Mouse (Mus musculus) liver, embryonic 14.5 days (tissue): ENCODE measurements around the gene Gm49340. TPM values are rescaled to one million over a fixed set of nuclear protein-coding genes. Genes with fewer than 3 reads are reported as not detected.

Source experiments
- ATAC-seq: fragments of 200-750 bp; cut with Nextera tagmentation; 2 replicates; pipeline ENCODE4 v1.8.0; 2017; ENCODE audit warnings: moderate number of reproducible peaks, mild to moderate bottlenecking, moderate library complexity; ENCODE audit not compliant: insufficient read depth
- DNase-seq, 3 experiments: peaks; one replicate each; pipeline ENCODE4 v3.0.0-alpha.2; 2012 to 2013; ENCODE audit warnings: low read depth in 3 of 3, low spot score in 3 of 3
- H3K27ac ChIP-seq: fragments of 300-500 bp; sonication (generic); 2 replicates; pipeline ENCODE4 v1.5.1; 2014; ENCODE audit warnings: moderate library complexity, mild to moderate bottlenecking, control low read depth, inconsistent platforms
- H3K27me3 ChIP-seq: fragments of 300-500 bp; sonication (generic); 2 replicates; pipeline ENCODE4 v1.6.1; 2014; ENCODE audit warnings: mild to moderate bottlenecking, low read length, moderate library complexity; ENCODE audit not compliant: control insufficient read depth, insufficient read depth
- H3K36me3 ChIP-seq: fragments of 300-500 bp; sonication (generic); replicated peaks from 2 replicates; pipeline ENCODE4 v1.6.1; 2014; ENCODE audit warnings: low read depth; ENCODE audit not compliant: control insufficient read depth, insufficient read depth
- H3K4me1 ChIP-seq, 2 experiments: fragments of 200-500 bp in 1 of 2; fragments of 300-500 bp in 1 of 2; sonication (generic) in 1 of 2; replicated peaks; 2 replicates each; pipeline ENCODE4 v1.6.1; 2012 to 2014; ENCODE audit warnings: antibody characterized with exemption in 1 of 2, inconsistent platforms in 1 of 2, low read length in 1 of 2; ENCODE audit not compliant: control insufficient read depth in 2 of 2, insufficient read depth in 2 of 2
- H3K4me2 ChIP-seq: fragments of 300-500 bp; sonication (generic); 2 replicates; pipeline ENCODE4 v1.6.1; 2014; ENCODE audit warnings: low read depth, mild to moderate bottlenecking, control low read depth, moderate library complexity
- H3K4me3 ChIP-seq, 2 experiments: fragments of 200-500 bp in 1 of 2; fragments of 300-500 bp in 1 of 2; sonication (generic) in 1 of 2; 2 replicates each; pipeline ENCODE4 v1.5.1; 2012 to 2014; ENCODE audit warnings: low read depth in 2 of 2, low read length in 2 of 2, mild to moderate bottlenecking in 2 of 2, control low read depth in 1 of 2, inconsistent platforms in 1 of 2, moderate library complexity in 1 of 2; ENCODE audit not compliant: insufficient read depth in 1 of 2
- H3K9ac ChIP-seq: fragments of 300-500 bp; sonication (generic); replicated peaks from 2 replicates; pipeline ENCODE4 v1.6.1; 2014; ENCODE audit warnings: mild to moderate bottlenecking, control low read depth, moderate library complexity
- H3K9me3 ChIP-seq: fragments of 300-500 bp; sonication (generic); 2 replicates; pipeline ENCODE4 v1.6.1; 2016; ENCODE audit warnings: low read length, mixed read lengths; ENCODE audit not compliant: control insufficient read depth
- CTCF ChIP-seq: IDR thresholded peaks from 2 replicates; pipeline ENCODE4 v1.5.1; 2016; ENCODE audit warnings: antibody characterized with exemption, low read depth, control low read depth
- EP300 ChIP-seq: IDR thresholded peaks from 2 replicates; pipeline ENCODE4 v1.6.1; 2016; ENCODE audit warnings: antibody characterized with exemption, low read depth
- WGBS: fragments of 180-500 bp; shearing (Covaris S2); extraction: QIAGEN DNeasy Blood & Tissue Kit; methylation state at CpG from one replicate; pipeline ENCODE4 v1.1.7; 2014; ENCODE audit not compliant: insufficient replicate concordance; 5-methylcytosine and 5-hydroxymethylcytosine counted together
- polyA plus RNA-seq, 2 experiments: library from polyadenylated mRNA; depleted of rRNA in 1 of 2; stranded (reverse) in 1 of 2; unstranded in 1 of 2; fragments of >200 nt; fragmentation: Nextera tagmentation in 1 of 2; extraction: Ambion mirVana in 1 of 2; gene quantifications; 2 replicates each; pipeline versions ENCODE4 v1.2.1 to v1.2.3; 2012 to 2014

The Gm49340 gene
- polyA plus RNA-seq, 2 experiments, result 0.12 TPM; not detected in 1

DNA sequence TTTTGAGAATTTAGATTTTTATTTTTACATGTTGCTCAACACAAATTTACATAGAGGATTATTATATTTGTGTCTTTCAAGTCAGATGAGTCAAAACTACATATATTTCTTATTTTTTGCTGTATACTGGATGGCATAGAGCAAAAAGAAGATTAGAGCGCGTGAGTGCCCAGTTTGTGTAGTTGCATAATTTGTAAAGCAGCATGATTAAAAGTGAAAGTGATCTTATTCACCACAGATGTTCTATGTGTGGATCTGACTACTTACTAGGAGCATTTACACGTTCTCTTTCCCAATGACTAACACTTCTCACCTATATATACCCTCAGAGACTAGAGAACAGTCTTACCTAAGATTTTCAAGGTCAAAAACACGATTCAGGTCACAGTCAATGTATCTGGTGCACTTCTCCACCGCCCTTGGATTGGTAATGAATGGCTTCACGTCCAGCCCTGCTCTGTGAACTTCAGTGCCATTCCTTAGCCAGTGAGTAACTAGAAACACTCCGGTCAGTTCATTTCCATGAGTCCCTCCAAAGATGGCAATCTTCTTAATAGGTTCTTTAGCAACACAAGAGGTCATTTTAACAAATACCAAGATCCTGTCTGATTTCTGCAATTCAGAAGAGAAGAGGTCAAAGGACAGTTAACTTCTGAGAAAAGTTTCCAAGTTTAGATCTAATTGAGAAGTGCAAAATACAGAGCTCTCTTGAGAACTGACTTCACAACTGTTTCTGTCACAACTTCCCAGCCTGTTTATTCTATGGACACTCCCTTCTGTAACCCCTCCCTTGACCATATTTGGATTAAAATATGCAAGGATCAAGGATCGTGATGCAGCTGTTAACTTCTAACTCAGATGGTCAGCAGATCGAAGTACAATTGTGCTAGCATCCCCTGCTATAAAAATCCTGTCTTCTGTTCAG lies 5.4 kb upstream of the Gm49340 start:
- no peaks in the 10 kb centered on the region for H3K36me3 ChIP-seq
- no peaks in the 10 kb centered on the region for H3K27me3 ChIP-seq
- no peak overlapping the region for H3K4me3 ChIP-seq
- ATAC-seq (no peak), DNase-seq (no peak)
- no peak overlapping the region for H3K4me2 ChIP-seq
- no peaks in the 10 kb centered on the region for H3K9me3 ChIP-seq
- TF ChIP-seq EP300 (no peak), CTCF (no peak)
- WGBS, result 50% methylated on average over 9 of the region's 9 CpGs
- 0 out of 4 replicates have a peak, but pooled peaks cover 0 to 2% of the 10 kb centered on the region in 2 experiments for H3K4me1 ChIP-seq
- no peak overlapping the region for H3K27ac ChIP-seq
- no peak overlapping the region for H3K9ac ChIP-seq

DNA sequence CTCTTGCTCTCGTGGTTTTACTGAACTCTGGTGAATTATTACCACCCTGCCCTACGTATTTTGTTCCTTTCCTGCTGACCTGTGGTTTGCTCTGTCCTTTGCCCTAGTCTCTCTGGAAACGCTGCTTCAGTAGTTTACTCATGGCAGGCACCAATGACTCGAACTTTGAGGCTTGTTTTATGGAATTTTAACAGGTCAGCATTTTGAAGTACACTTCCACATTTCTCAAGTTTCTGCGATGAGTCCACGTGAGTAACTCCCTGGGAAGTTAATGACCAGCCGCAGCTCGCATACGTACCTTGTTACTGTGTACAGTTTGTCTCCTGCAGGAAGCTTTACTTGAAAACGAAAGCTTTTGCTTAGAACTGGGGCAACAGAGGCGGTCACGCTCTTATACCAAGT lies 3.1 kb upstream of the Gm49340 start:
- 22% methylated on average over 12 of the region's 12 CpGs for whole genome bisulfite sequencing
- H3K27ac ChIP-seq, result no peak overlapping the region

DNA sequence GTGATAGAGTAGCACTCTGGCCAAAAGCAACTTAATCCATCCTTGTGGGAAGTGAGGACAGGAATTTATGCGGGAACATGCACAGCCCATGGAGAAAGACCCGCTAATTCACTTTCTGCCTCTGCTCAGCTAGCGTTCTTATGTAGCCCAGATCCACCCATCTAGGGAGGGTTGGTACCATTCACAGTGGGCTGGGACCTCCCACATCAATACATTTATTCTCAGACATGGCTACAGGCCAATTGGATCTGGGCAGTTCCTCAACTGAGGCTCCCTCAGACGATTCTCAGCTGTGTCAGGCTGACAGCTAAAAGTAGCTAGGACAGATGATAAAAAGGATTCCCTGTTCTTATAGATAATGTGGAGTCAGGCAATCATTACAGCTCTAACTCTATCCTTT lies 2.2 kb upstream of the Gm49340 start:
- TF ChIP-seq EP300 (no peak), CTCF (no peak)
- H3K4me3 ChIP-seq, result no peak overlapping the region
- 0 out of 4 replicates have a peak, but pooled peaks cover 0 to 2% of the 10 kb centered on the region in 2 experiments for H3K4me1 ChIP-seq
- H3K9me3 ChIP-seq, result no peaks in the 10 kb centered on the region
- DNase-seq (no peak), ATAC-seq (no peak)
- H3K27me3 ChIP-seq, result no peaks in the 10 kb centered on the region
- H3K36me3 ChIP-seq, result no peaks in the 10 kb centered on the region
- no peak overlapping the region for H3K27ac ChIP-seq
- whole genome bisulfite sequencing, result 70% methylated on average over 4 of the region's 4 CpGs
- H3K4me2 ChIP-seq, result no peak overlapping the region
- no peak overlapping the region for H3K9ac ChIP-seq

More for the DNA sequence above, 3.1 kb upstream of the Gm49340 start:
- 0 out of 4 replicates have a peak, but pooled peaks cover 0 to 2% of the 10 kb centered on the region in 2 experiments for H3K4me1 ChIP-seq
- no peaks in the 10 kb centered on the region for H3K27me3 ChIP-seq
- no peak for TF ChIP-seq EP300
- no peak for TF ChIP-seq CTCF
- peak; percentile 75; the same call in 1 of the 2 replicates for ATAC-seq
- peak overlapping the region; percentile 28; the same call in 1 of the 2 replicates for H3K4me2 ChIP-seq
- peak; percentile 12 to 20 (median 17) for DNase-seq
- no peaks in the 10 kb centered on the region for H3K36me3 ChIP-seq
- H3K9me3 ChIP-seq, result no peaks in the 10 kb centered on the region
- H3K9ac ChIP-seq, result no peak overlapping the region
- H3K4me3 ChIP-seq, result peak overlapping the region; percentile 6 to 26; a peak in 2 of 4 replicates

DNA sequence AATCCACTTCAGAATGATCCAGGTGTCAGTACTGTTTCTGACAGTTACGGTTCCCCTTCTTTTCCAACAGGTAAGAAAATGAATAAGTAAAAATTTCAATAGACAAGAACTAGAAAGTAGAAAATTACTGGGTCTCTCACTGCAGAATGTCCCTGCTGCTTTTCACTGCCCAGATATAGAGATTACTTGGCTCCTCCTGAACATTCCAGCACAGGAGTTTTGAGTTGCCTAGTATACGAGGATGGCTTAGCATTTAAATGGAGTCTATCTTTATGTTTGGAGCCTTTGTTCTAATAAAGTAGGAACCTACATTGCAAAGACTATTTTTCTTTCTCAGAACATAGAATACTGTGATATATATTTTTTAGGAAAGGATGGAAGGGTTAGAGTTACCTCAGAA lies 3.8 kb downstream of the Gm49340 start:
- TF ChIP-seq EP300, result no peak
- TF ChIP-seq CTCF, result no peak
- WGBS, result 67% methylated on average over 2 of the region's 2 CpGs

DNA sequence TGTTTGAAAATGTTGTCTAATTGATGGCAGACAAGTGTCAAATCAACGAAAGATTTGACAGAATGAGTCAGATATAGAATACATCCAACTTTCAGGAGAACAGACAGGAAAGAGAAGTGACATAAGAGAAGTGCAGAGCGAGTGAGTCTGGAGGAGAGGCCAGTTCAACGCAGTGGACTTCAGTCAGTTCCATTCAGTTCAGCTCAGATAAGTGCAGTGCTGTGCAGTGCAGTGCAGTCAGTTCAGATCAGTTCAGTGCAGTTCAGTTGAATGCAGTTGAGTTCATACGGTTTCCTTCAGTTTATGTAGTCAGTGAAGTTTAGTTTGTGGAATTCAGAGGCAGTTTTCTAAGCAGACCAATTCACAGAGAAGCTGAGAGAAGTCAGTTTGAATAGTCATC lies 7.4 kb downstream of the Gm49340 start:
- H3K9ac ChIP-seq, result no peak overlapping the region
- no peak overlapping the region for H3K4me3 ChIP-seq
- H3K4me1 ChIP-seq, result no peaks in the 10 kb centered on the region
- DNase-seq, result no peak
- no peaks in the 10 kb centered on the region for H3K36me3 ChIP-seq
- H3K9me3 ChIP-seq, result no peaks in the 10 kb centered on the region
- H3K27me3 ChIP-seq, result no peaks in the 10 kb centered on the region
- H3K27ac ChIP-seq, result no peak overlapping the region
- 51% methylated on average over 4 of the region's 4 CpGs for WGBS
- H3K4me2 ChIP-seq, result no peak overlapping the region
- ATAC-seq, result no peak
- no peak for TF ChIP-seq CTCF
- no peak for TF ChIP-seq EP300

More for the DNA sequence above, 3.8 kb downstream of the Gm49340 start:
- DNase-seq, result no peak
- no peaks in the 10 kb centered on the region for H3K36me3 ChIP-seq
- H3K9ac ChIP-seq, result no peak overlapping the region
- no peaks in the 10 kb centered on the region for H3K4me1 ChIP-seq
- no peak overlapping the region for H3K4me3 ChIP-seq
- H3K4me2 ChIP-seq, result no peak overlapping the region
- H3K9me3 ChIP-seq, result no peaks in the 10 kb centered on the region
- H3K27me3 ChIP-seq, result no peaks in the 10 kb centered on the region
- H3K27ac ChIP-seq, result no peak overlapping the region
- no peak for ATAC-seq
